Mouse (Mus musculus) adrenal gland (tissue): ENCODE results near the gene Cars2.

Experiments used
- intact Hi-C: fragments of 180-260 bp; cut with DNase I; formaldehyde crosslinking; loops from one replicate; pipeline ENCODE4 v1.15.1; 2025

Gene Cars2

DNA sequence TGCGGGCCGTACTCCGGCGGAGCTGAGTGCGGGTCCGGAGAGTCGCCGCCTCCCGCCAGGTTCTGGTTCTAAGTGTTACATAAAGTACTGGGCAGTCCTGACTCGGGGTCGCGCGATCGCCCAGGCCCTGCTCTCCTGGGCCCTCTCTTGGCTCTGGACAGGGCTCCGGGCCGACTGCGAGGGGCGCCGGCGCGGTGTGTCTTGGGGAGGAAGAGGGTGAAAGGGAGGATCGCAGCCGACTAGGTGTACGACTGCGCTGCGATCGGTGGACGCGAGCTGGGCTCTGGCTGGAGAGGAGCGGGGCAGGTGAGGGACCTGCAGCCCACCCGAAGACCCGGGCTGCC, 6.8 kb upstream of the Cars2 start:
- intact Hi-C loops, result loop anchor here (5.0 kb wide), 1 partner anchor 80 kb away; the partner anchor contains the start of gene Ankrd10

DNA sequence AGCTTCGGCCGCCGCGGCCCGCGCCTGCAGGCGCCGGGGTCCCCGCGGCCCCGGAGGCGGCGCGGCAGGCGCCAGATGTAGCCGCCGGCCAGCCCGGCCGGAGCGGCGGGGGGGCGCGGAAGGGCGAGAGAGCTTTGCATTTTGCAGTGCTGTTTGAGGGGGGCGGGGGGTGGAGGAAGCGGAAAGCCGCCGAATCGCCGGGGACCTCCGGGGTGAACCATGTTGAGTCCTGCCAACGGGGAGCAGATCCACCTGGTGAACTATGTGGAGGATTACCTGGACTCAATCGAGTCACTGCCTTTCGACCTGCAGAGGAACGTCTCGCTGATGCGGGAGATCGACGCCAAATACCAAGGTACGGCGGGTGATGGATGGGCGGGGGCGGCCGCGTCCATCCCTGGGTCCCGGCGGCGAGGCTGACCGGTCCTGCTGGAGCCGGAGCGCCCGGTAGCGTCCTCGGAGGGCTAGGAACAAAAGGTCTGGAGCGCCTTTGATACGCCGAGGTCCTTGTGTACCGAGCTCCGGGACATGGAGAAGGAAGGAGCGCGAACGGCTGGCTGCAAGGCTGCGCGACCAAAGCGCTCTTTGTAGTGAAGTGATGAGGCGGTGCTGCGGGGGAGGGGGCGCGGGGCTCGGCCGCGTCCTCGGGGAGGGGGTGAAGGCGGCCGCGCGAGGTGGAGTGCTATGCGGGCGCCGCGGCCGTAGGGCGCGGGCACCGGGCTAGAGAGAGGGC, 6.3 kb upstream of the Cars2 start:
- intact Hi-C loops, result loop anchor here (5.0 kb wide), 1 partner anchor 80 kb away; the partner anchor contains the start of gene Ankrd10

DNA sequence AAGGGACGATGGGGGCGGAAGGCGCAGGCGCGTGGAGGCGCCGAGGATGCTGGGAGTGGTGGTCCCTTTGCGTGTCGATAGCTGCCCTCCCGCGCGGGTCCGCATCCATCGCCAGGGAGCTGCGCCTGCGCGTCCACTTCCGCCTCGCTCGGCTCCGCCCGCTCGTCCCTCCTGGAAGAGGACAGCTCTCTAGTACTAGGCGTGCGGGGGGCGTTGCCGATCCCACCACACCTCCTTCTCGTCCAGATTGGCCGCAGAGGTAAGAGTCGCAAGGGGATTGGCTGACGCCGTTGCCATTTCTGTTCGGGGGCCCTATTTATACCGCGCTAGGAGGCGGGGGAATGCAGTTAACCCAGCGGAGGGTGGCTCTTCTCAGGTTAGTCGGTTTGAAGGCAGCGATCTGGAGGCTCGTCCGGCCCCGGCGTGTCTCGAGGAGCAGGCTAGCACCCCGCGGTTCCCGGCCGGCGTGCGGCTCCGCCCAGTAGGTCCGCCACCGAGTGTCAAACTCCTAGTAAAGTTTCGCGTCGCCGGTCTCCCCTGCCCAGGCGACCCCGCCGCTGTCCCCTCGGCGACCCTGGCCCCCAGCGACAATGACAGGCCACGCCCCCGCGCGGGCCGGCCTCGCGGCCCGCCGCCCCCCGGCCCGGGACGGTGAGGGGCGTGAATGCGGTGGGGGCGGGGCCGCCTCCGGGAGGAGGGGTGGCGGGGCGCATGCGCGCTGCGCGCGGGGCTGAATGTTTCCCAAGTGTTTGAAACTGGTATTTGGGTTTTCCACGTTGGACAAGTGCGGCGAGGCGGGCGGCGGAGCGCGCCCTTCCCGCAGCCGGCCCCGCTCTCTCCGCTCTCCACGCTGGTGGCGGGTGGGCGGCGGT, 5.4 kb upstream of the Cars2 start:
- intact Hi-C loops, result loop anchor here (5.0 kb wide), 1 partner anchor 81 kb away; the partner anchor contains the start of gene Ankrd10

DNA sequence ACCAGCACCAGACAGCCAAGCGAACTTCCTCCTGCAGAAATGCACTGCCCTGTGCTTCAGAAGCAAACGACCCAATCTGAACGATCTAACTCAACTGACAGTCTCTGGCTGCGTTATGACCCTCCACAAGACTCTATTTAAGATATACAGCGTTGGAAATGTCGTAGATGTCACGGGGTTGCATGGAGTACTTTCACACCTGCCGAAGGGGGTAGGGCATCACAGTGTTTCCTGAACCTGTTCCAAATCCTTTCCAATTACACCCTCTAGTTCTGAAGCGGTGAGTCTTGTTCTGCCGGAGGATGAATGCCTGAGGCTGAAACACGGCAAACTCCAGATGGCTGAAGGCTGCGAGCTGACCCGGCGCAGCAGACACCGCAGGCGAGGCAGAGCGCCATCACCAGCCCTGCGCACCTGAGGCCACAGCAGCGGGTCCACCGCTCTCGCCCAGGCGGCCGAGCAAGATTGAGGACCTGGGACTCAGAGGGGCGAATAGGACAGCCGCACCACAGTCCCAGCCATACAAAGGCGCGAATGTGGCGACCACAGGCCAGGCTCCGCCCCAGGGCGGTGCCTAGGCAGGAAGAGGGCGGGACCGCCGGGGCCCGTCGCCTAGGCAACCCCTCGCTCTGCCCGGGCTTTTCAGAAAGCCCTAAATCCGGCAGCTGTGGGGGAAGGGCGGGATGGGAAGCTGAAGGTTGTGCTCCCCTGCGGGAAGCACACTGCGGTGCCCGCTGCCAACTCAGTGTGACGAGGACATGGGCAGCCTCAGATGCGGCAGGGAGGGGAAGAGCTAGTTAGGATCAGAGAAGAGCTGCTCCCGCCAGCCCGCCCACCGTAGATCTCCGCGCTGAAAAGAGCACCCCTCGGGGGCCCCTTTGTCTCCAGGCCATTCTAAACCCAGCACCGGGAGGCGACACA, 4.5 kb upstream of the Cars2 start, which contains the start of gene Ing1:
Gene Ing1, plus strand, starts transcription at position 773 of the 921 bp plus-strand sequence.
- intact Hi-C loops, result loop anchor here (5.0 kb wide), 2 partner anchors 62 to 82 kb away; partner anchors contain the start of gene Ankrd10

DNA sequence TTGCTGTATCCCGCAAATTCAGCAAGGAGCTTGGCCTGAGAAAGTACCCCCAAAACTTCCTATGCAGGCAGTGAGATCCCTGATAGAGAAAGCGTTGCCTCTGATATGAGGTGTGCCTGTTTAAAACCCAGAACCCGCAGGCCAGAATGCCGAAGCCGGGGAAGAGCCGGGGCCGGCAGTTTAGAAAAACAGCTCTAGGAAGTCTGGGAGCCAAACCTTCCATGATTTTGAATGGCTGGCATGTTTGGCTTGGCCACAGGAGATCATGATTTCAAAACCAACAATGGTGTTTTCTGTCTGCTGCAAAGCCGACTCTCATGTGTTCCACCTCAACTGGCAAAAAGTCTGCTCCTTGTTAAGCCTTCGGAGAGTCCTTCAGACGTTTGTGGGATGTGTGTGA, 1.8 kb upstream of the Cars2 start:
- intact Hi-C loops, result loop anchor here (5.0 kb wide), 1 partner anchor 65 kb away; no protein-coding TSS in a partner anchor

DNA sequence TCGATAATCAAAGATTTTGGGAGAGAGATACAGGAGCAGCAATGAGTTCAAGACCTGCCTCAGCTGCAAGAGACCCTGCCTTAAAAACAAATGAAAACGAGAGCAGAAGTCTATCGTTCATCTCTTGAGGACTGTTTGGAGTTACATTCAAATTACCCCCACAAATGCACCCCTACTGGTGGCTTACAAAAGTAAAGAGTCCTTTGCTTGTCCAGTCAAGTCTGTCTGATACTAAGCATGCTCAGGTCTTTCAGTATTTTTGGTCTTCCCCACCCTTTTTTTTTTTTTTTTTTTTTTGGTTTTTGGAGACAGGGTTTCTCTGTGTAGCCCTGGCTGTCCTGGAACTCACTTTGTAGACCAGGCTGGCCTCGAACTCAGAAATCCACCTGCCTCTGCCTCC, 914 bp upstream of the Cars2 start:
- intact Hi-C loops, result loop anchor here (5.0 kb wide), 1 partner anchor 66 kb away; no protein-coding TSS in a partner anchor

DNA sequence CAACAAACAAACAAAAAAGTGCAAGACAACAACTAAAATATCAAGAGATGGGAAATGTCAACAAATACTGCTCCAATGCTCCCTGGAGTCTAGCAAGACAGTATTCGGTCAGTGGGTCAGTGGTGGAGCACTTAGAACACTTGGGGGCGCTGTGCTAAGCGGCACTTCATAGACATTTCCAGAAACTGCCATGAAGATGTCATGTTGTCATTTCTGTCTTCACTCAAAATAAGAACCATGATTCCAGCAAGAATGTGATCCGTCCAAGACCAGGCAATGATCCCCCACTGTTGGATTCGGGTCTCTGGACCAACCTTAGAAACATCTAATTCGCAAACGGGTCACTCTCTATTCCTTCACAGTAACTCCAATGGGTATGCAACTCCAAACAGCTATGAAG, 877 bp downstream of the Cars2 start:
- intact Hi-C loops, result loop anchor here (5.0 kb wide), 1 partner anchor 68 kb away; no protein-coding TSS in a partner anchor

DNA sequence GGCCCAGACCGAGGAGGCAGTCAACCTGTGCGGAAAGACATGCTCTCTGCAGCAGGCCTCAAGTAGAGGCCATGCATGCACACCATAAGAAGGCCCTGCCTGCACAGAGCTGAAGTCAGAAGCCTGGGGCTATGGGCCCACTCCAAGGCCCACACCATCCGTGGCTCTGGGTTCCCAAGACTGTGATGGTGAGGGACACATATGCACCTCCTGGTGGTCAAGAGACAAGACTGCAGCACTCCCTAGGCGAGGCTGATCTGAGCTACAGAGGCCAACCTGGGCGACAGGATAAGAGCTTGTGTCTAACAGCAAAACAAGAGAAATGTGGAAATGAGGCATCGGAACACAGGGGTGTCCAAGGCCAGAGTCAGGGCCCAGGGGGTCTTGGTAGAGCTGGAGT, 3.5 kb downstream of the Cars2 start:
- intact Hi-C loops, result no loop called here

DNA sequence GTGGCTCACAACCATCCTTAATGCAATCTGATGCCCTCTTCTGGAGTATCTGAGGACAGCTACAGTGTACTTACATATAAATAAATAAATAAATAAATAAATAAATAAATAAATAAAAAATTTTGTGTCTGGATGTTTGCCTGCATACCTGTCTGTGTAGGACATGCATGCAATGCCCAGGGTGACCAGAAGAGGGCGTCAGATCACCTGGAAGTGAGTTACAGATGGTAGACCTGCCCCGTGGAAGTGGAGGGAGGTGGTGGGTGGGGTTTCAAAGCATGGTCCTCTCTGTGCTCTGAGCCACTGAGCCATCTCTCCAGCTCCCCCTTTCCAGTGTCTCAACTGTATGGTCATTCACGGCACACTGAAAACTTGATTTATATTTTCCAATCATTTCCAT, 6.2 kb downstream of the Cars2 start:
- intact Hi-C loops, result loop anchor here (2.0 kb wide), 2 partner anchors 58 to 156 kb away; partner anchors contain the start of gene 1700016D06Rik

DNA sequence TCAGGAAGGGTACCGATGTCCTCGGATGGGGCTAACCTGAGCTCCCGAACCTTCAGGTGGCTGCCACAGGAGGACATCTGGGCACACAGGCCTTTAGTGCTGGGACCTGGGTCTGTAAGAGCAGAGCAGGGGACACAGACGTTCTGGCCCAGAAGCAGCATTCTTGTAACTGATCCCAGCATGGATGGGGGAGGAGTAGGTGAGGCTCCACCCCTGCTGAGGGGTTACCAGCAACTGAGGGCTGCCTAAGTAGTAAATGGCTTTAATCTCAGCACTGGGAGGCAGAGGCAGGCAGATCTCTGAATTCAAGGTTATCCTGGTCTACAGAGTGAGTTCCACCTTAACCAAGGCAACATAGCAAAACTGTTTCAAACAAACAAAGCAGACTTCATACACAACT, 7.7 kb downstream of the Cars2 start:
- intact Hi-C loops, result no loop called here

DNA sequence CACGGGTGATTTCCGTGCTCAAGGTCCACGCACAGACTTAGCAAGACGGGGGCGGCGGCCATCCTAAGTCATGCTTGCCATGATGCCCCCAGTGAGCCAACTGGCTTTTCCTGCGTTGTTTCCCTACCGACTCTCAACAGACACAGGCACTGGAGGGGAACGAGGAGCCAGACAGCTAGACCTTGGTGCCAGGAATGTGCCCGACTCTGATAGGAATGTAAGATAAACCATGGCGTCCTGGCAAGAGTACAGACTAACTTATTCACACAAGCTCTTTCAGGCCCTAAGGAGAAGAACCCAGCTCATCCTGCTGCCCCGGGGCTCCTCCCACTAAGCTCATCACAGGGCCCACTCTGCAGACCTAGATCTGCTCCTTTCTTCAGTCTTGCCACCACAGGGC, 8.6 kb downstream of the Cars2 start:
- intact Hi-C loops, result no loop called here

DNA sequence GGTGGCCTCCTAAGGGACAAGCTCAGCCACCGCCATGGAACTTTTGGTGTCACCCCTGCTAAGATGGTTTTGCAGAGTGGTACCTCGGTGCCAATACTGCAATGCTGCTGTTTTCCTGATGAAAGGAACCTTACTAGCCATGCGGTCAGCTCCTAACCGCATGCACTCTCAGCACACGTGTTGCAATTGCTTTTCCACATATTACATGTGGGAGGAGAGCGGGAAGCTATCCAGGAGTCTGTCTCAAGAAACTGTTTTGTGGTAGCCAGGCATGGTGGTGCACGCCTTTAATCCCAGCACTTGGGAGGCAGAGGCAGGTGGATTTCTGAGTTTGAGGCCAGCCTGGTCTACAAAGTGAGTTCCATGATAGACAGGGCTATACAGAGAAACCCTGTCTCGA, 10.4 kb downstream of the Cars2 start:
- intact Hi-C loops, result no loop called here

DNA sequence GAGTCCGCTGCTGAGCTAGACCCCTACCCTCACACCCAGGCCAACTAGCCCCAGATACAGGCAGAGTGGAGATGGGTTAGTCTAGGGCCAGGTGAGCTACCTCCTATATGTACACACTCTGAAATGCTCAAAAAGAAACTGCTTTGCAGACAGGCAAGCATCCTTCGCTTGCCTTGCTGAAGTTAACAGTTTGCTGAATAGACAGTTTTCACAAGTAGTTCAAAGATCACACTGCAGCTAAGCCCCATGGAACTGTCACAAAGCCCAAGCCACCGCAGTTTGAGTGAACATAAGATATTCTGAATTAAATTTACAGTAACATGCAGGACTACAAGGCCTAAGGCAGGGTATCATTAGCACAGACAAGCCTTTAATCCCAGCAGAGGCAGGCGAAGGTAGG, 11.5 kb downstream of the Cars2 start:
- intact Hi-C loops, result no loop called here

DNA sequence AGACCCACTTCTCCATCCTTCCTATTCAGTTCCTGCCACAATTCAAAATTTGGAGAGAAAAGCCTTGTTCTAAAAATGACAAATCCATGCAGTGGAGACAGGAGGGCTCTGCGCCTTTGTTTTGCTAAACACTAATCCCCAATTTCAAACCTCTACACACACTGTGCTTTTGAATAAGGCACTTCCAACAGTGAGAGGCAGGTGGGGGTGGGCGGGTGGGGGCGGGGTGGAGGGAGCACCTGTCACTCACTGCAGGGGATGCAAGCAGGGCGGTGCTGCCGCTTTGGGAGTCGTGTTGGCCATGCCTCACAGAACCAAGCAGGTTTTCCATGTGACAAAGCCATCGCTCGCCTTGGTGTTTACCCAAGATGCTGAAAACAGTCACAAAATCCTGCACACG, 16.1 kb downstream of the Cars2 start:
- intact Hi-C loops, result no loop called here

DNA sequence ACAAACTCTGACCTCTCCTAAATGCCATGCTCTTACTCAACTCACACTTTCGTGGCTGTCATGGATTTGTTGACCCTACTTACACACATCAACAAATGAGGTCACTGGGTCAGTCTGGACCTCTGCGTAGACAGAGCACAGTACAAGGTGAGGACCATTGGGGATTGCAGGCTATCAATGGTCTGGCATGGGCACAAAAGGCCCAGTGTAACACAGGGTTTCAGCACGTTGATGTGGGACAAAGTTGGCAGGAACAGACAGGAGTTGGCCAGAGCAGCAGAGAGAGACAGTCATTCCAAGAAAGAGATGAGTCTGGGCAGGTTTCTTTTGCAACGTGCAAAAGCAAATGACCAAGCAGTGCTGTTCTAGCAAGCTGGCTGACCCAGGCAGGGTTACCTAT, 19.7 kb downstream of the Cars2 start:
- intact Hi-C loops, result no loop called here

DNA sequence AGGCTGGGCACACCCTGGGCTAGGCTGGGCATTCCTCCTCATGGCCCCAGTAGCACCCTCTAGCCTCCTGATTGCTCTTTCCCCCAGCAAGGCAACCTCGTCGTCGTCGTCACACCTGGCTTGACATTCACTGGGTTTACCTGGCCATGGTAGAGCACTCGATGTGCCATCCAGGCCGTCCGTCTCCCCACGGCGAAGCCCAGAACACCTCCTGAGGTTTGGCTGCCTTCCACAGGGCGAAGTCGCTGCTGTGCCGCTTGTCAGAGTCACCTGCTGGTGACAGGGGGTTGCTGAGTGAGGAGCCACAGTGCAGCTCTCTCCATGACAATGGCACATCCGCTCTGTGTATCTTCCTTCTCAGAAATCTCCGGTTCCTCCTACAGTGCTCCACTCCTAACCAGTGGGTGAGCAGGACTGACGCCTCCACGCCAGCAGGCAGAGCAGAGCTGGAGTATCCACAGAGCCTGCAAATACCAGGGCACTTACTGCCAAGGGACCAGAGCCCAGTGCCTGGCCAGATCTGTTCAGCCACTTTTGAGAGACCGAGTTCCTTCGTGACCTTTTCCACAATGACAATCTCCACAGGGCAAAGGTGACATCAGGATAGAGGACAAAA, 20.3 kb downstream of the Cars2 start:
- intact Hi-C loops, result no loop called here

DNA sequence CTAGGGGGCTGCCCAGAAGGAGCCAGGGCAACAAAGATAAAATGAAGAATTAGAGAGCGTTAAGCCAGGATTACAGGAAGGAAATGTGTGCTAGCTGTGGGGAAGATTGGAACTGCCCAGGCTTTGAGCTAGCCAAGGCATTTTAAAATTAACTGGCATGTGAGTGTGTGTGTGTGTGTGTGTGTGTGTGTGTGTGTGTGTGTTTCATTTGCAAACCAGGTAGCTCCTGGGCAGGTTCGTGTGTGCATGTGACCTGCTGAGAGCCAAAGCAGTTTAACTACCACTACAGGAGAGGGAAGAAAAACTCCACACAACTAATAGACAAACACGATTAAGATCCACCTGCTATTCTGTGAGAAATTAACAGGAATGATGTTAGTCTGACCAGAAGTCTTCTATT, 27.3 kb downstream of the Cars2 start:
- intact Hi-C loops, result no loop called here

DNA sequence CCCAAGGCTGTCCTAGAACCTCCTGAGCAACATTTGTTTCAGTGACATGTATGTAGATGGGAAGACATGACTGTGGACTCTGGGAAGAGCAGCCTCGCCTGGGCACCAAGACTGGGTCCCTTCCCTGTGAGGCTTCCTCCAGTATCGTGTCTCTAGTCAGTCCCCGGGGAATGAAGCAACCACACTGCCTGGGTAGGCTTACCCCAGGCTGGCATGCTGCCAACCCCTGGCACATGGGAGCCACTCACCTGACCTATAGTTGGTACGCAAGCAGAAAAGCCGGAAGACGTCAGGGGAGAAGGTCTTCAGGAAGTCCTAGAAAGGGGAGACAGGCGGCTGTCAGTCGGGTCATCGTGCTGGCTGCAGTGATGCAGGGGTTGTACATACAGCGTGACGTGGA, 31.9 kb downstream of the Cars2 start:
- intact Hi-C loops, result no loop called here

DNA sequence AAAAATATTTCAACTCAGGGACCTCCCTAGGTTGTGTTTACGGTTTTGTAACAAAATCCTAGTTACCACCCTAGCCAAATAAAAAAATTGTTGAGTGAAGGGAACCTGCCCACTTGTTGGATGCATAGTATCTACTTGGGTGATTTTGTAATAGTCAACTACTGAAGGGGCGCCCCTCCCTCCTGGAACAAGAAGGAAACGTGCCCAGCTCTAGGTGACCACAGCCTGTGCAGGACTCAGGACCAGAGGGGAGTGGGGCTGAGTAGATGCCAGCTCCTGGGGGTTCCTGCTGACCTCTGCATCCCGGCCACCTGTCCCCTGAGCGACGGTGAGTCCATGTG, 32.6 kb downstream of the Cars2 start:
- intact Hi-C loops, result no loop called here

DNA sequence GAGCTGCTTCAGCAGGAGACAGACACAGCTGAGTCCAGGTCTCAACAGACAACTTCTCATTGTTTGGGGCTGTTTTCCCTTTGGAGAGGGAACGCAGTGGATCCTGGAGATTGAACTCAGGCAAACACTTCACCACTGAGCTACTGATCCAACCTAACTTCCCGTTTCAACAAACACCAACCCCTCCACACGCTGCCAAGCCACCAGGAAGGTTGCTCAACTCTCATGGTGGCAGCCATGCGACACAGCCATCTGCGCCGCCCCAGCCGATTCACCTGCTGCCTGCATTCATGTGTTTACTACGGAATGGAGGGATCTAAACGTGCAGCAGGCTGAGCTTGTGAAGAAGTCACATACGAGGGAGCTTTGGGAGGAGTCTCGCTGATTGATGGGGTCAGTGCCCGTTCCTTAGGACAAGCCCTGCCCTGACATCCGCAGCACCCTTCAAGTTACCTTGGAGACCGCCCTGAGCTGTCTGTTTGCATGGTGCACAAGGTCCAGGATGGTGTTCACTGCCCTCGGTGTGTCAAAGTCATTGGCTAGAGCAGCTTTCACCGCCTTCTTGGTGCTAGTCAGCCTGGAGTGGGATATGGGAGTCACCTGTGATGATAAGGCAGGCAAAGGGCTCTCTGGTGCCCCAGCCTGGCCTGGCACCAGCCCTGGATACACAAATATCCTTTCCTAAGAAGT, 33.1 kb downstream of the Cars2 start:
- intact Hi-C loops, result no loop called here
